Mouse (Mus musculus) testis, postnatal 10 days (tissue): Measurements from ENCODE around the gene Arhgap21.
A peak's percentile ranks its signal among the peaks of the same experiment; 100 is the strongest.

Source experiments
- DNase-seq: peaks from one replicate; pipeline ENCODE4 v3.0.0; 2021; ENCODE audit warnings: low spot score

Arhgap21 gene

GRCm38 (mm10) chr2:20968441-20969200, at the start of gene Arhgap21:
Gene Arhgap21, minus strand, starts transcription at chr2:20968881.
- peak; percentile 85 for DNase-seq

- no peak for DNase-seq
Measured at GRCm38 (mm10) chr2:21016589-21016988, 47.9 kb upstream of the Arhgap21 start.

DNA sequence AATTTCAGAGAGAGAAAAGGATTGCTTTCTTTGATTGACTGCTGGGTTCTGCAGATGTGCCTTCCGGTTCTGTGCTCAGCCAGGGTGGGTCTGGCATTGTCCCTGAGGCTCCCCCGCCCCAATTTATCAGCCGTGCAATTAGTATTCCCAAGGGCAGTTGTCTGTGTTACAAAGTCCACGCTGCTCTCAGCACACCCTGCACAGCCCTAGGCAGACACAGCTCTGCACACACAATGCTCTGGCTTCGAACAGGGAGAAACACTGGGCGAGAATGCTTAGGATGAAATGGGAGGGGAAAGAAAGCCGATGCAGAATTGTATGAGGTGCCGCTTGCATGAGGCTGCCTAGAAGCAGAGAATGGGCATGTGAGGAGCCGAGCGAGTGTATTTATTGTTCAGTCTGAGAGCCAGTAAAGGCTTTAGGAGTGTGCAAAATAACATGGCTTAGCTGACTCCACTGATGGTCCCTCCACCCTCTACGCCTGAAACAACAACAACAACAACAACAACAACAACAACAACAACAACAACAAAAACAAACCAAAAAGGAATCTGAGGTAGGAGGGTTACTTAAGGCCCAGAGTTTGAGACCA, 42.2 kb upstream of the Arhgap21 start:
- no peak for DNase-seq

DNA sequence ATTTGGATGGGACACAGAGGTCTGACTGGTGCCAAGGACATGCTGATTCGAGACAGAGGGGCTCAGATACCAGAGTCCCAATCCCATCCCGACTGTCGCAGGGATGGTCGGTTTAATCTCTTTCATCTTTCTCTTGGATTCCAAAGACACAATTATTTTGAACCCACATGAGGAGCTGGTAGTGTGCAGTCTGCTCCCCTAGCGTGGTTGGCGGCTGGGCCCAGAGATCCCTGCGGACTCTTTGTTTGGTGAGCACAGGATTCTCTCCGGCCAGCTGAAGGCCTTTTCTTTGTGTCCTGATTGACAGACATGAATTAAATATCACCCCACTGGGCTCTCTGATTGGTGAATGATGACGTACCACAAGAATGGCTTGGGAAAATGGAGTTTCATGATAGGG, 41.5 kb upstream of the Arhgap21 start:
- no peak for DNase-seq

DNA sequence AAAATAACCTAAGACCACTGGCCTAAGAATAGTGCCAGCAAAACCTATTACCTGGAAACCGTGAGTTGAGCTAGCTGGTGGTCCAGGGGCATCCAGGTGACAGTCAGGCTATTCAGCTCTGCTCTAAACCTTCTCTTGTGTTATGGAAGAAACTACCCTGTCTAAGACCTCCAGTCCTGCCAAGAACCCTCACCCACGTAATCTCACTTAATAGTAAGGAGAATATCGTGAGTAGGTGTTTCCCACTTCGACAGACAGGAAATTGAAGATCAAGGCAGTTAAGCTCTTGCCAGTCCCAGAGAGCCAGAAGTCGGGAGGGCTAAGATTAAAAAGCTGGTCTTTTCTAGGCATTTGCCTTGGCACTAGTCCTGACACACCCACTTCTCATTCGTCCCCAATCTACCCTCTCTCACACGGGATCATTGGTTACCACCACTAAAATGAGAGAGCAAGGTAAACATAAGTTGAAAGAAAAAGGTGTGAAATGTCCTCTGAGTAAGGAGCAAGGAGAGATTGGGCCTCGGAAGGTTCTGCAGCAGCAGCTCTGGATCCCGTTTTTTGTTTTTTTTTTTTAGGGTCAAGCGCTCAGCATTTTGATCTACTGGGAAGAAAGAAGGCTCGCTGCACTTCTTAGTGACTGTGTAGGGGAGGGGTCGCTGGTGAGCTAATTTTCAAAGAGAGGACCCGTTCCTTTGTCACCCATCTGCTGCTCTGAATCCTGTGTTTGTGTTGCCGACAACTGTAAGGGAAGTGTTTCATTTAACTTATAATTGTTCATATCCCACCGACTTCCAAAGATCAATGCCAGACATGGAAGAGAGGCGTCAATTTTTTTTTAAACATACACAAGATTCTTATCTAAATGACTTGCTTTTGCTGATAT, 40.8 kb upstream of the Arhgap21 start:
- DNase-seq, result no peak

GRCm38 (mm10) chr2:21002538-21002937, 33.9 kb upstream of the Arhgap21 start:
- DNase-seq, result peak; percentile 69

DNA sequence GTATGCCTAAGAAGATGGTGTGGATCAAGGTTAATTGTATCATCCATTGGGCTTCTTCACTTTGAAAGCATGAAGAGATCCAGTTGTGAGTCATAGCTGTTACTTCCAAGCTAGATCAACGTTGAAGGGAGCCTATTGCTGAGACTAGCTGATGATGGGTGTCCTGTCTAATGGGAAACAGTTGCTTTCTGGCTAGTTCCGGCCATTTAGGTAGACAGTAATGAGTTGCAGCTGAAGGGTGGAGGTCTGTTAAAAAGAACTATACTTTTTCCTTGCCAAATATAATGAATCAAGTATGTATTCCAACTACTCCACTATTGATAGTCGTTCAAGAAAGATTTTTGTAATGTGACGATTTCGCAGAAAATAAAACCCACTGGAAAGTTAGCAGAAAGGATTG, 32.5 kb upstream of the Arhgap21 start:
- DNase-seq, result no peak

GRCm38 (mm10) chr2:20995547-20995946, 26.9 kb upstream of the Arhgap21 start:
- DNase-seq, result no peak

DNA sequence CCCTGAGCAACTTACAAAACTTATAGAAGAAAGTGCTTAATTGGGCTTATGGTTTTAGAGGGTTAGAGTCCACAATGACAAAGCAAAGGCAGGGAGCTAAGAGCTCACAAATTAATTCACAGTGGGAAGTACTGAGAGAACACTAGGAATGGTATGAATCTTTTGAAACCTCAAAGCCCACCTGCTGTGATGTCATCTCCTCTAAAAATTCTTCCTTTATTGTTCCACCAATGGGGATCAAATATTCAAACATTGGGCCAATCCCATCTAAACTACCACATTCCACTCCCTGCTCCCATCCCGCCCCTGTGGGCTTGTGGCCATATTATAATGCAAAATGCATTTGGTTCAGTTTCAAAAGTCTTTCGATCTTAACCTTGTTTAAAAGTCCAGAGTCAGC, 22.8 kb upstream of the Arhgap21 start:
- DNase-seq, result no peak

- DNase-seq, result no peak
Measured at GRCm38 (mm10) chr2:20990907-20991306, 22.2 kb upstream of the Arhgap21 start.

- DNase-seq, result no peak
Measured at GRCm38 (mm10) chr2:20990056-20990455, 21.4 kb upstream of the Arhgap21 start.

GRCm38 (mm10) chr2:20987822-20988221, 19.1 kb upstream of the Arhgap21 start:
- no peak for DNase-seq

- no peak for DNase-seq
Measured at GRCm38 (mm10) chr2:20978726-20979125, 10.0 kb upstream of the Arhgap21 start.

- DNase-seq, result no peak
Measured at GRCm38 (mm10) chr2:20977051-20977450, 8.4 kb upstream of the Arhgap21 start.

DNA sequence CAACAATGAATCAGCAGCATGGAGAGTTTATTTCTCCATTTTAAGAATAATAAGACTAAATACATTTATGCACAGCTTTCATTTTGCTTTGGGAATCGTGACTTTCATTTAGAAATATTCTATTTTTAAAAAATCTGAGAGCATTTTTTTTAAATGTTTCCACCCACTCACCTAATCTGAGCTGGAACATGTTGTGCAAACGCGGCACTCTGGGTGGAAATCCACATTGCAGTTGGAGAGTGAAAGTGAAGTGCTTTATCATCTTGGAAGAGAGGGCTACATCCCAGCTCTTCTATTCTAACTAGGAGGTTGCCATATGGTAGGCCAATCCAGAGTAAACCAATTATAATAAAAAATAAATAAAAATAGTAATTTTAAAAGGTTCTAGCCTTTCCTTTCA, 4.8 kb upstream of the Arhgap21 start:
- DNase-seq, result no peak

GRCm38 (mm10) chr2:20972180-20972579, 3.5 kb upstream of the Arhgap21 start:
- no peak for DNase-seq

GRCm38 (mm10) chr2:20971628-20972027, 2.9 kb upstream of the Arhgap21 start:
- no peak for DNase-seq

DNA sequence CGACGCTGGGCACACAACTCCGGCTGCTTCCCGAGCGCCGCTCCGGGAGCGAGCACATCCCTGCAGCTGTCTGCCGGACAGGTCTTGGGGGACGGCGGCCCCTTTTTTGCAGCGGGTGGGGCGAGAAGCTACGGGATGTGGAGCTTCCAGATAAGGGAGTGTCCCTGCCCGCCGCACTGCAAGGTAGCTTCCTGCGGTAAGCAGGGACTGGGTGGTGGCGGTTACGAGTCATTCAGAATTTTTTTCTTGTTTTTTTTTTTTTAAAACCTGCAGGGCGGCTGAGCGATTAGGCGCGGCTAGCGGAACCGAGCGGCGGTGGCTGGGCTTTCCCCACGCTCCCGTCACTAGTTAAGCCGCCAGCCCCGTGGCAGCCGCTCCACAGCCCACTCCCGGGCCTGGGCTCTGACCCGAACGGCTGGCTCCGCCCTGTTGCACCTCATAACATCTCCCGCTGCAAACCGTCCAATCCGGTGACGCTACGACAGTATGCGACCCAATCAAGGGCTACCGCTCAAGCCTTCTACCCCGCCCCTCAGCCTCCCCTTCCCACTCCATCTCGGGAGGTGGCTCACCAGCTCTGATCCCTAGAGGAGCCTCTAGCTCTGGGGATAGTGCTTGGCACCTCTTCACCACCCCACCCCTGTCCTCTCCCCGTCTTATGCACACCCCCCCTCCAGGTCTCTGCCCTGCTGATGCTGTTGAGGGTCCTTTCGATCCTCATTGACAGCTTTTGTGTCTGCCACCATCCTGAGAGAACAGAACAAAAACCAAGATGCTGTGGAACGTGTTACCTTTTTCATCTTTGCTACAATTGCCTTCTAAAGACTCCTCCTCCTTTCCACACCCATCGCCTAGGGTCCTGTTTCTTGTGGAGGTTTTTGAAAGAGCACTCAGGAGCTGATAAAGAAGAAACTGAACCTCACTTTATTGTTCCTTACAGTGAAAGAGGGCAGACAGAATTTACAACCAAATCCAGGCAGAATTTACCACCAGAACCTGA, 820 bp upstream of the Arhgap21 start:
- DNase-seq, result peak; percentile 93

DNA sequence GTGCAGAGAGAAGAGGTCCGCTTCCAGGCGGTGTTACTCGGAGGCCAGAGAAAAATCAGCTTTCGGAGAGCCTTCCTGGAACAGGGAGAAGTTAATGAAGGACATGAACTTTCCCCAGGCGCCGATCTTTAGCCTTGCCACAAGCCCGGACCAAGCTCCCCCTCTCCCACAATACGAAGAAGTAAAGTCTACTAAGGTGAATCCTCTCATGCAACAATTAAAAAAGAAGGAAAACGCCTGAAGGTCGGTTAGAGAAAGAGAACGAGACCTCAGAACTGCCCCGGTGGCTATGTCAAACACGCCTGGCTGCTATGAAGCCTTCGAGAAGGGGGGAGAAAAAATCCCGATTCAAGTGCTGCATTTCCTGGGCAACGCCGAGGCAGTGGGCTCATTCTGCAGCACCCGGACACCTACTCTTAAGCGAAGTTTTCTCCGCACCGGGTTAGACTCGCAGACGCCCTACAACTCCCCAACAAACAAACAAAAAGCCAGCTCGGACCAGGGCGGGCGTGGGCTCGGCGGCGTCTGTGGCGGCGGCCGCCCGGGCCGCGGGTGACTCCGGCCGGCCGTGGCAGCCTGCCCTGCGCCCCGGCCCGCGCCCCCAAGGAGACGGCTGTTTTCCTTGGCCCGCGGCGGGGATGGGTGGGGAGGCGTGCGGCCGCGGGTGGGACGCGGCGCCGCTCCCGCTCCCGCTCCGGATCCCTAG, 882 bp downstream of the Arhgap21 start:
- peak; percentile 69 for DNase-seq

DNA sequence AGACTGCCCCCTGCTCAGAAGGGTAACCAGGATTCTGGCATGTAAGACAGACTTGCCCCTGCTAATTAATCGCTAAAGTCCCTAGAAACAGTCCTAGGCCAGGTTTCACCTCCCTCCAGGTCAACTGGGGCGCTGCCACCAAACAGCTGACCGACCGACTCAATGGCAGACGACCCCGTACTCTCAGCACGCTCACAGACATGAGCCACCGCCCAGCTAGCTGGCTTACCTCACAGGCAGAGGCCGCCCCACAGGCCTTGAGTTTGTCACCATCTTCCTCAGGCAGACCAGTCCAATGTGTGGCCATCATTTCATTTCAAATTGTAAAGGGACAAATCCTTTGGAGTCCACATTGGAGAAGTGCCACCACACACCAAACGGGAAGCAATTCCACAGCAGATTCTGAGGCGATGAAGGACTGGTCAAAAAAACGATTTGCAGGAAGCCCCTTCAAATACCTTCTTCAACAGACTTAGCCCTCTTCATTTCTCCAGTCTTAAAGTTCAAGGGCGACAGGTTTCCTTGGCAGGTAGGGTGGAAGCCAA, 1.5 kb downstream of the Arhgap21 start:
- peak; percentile 54 for DNase-seq
